Mouse (Mus musculus): ENCODE results near the gene Dtnbp1.

GRCm38 (mm10) chr13:45005861-45006260 lies 3.9 kb upstream of the Dtnbp1 start:
- no peak for TF ChIP-seq CTCF (IDR thresholded peaks at IDR 0.05; ENCODE audit: borderline replicate concordance, extremely low read depth, insufficient read depth, insufficient read length)
- no peak for TF ChIP-seq POLR2A (IDR thresholded peaks at IDR 0.05; ENCODE audit: borderline replicate concordance, extremely low read depth, insufficient read depth, insufficient read length, poor library complexity, severe bottlenecking)

Data from brain, embryonic 14.5 days (tissue).